Comparison of ENCODE assay signal across 15 mouse cellular contexts in genomic region chr15:86487359-86487758, GRCm38 (mm10).
DNase-seq lines count a peak whose midpoint lies in the region; ATAC-seq and TF ChIP-seq lines count a peak whose summit lies in the region.
"Had no signal": no experiment of that assay in that cellular context is flagged by ENCODE, and none has a peak within 500 bp of the region (broad histone marks: within the 10 kb centered on the region; RNA-seq: fewer than 3 reads in every experiment).

No protein-coding gene starts in this region.

- DNase-seq in frontal cortex, postnatal 14 days (ENCODE audit: low spot score in 2 of 2), result no peak
- peak; percentile 31 to 32 for DNase-seq in left cerebral cortex, adult 2 months (ENCODE audit: extremely low spot score in 1 of 2, low spot score in 2 of 2)
- DNase-seq in left cerebral cortex, adult 11 months (ENCODE audit: low spot score), result no peak
- DNase-seq in brain, embryonic 14.5 days (ENCODE audit: low read depth), result peak; percentile 63
- DNase-seq in left cerebral cortex, postnatal 25 days (ENCODE audit: low spot score in 2 of 2), result peak; percentile 36 to 73
- DNase-seq in gastrocnemius, postnatal 36 days, result no peak
- DNase-seq: adrenal gland, postnatal 10 days; cerebellum, postnatal 36 days; heart, postnatal 4 days; kidney, adult 9 months had no signal

- intact Hi-C loops in left cerebral cortex, adult 2 months (cut with DNase I), result loop anchor here (5.0 kb wide), 1 partner anchor 235 kb away; no protein-coding TSS in a partner anchor
- intact Hi-C loops in left cerebral cortex, postnatal 25 days (cut with DNase I), result no loop called here
- intact Hi-C loops in gastrocnemius, postnatal 36 days (cut with DNase I), result no loop called here

- H3K27ac ChIP-seq in left cerebral cortex, adult 2 months, result peak overlapping the region; percentile 57; the same call in 1 of the 2 replicates
- H3K27ac ChIP-seq: heart, embryonic 10.5 days; liver, embryonic 15.5 days; stomach, postnatal 0 days had no signal

- TF ChIP-seq CTCF in left cerebral cortex, adult 2 months (IDR thresholded peaks at IDR 0.05), result no peak
- TF ChIP-seq CTCF in brain, embryonic 14.5 days (IDR thresholded peaks at IDR 0.05; ENCODE audit: borderline replicate concordance, extremely low read depth, insufficient read depth, insufficient read length), result no peak

- peak; percentile 81 for ATAC-seq in frontal cortex, adult (ENCODE audit: low TSS enrichment)
- ATAC-seq in cerebellum, adult (ENCODE audit: insufficient number of reproducible peaks, low FRiP score, low TSS enrichment), result no peak

- H3K4me3 ChIP-seq in left cerebral cortex, adult 2 months, result no peak overlapping the region
- H3K4me3 ChIP-seq: heart, embryonic 10.5 days; liver, embryonic 15.5 days had no signal

- TF ChIP-seq POLR2A in brain, embryonic 14.5 days (IDR thresholded peaks at IDR 0.05; ENCODE audit: borderline replicate concordance, extremely low read depth, insufficient read depth, insufficient read length, poor library complexity, severe bottlenecking), result no peak

Comparison
In these comparisons a context has a peak if more than half of its experiments do, and no peak if none do; other contexts are left out.
1. DNase-seq: peak in left cerebral cortex, adult 2 months (2 of 2), brain, embryonic 14.5 days (single experiment) and left cerebral cortex, postnatal 25 days (2 of 2); none in frontal cortex, postnatal 14 days (0 of 2), left cerebral cortex, adult 11 months (single experiment) and gastrocnemius, postnatal 36 days (0 of 2).